Mouse (Mus musculus) bone marrow, adult 2 months (tissue): ENCODE measurements at regions not wholly inside any gene's neighbourhood (a gene's known extent, or its start where the extent isn't known, plus 50 kb on each side); places are given as distances from the start of the nearest gene placed in this dataset.

ENCODE experiments used
- CTCF ChIP-seq: fragments of 200-500 bp; IDR thresholded peaks from 2 replicates; pipeline ENCODE4 v1.5.1; 2011; ENCODE audit warnings: low read length, control low read depth; ENCODE audit not compliant: control insufficient read depth, insufficient read depth
- POLR2A ChIP-seq: fragments of 200-500 bp; IDR thresholded peaks from 2 replicates; pipeline ENCODE4 v1.6.1; 2011; ENCODE audit warnings: low read depth, mild to moderate bottlenecking, control low read depth, low read length, borderline replicate concordance; ENCODE audit not compliant: control insufficient read depth

GRCm38 (mm10) chr12:78097692-78098091 lies 96.3 kb upstream of the Gm6657 start:
- no peak for TF ChIP-seq CTCF
- no peak for TF ChIP-seq POLR2A
